Mouse (Mus musculus) neural tube, embryonic 11.5 days (tissue): Measurements from ENCODE around the gene Med11. TPM values are rescaled to one million over a fixed set of nuclear protein-coding genes. Genes with fewer than 3 reads are reported as not detected.

Experiments used
- ATAC-seq: fragments of 200-750 bp; cut with Nextera tagmentation; 2 replicates; pipeline ENCODE4 v1.8.0; 2017; ENCODE audit warnings: moderate number of reproducible peaks, mild to moderate bottlenecking, moderate TSS enrichment, moderate library complexity; ENCODE audit not compliant: insufficient read depth, low FRiP score, low TSS enrichment
- DNase-seq: peaks from one replicate; pipeline ENCODE4 v3.0.0-alpha.2; 2015; ENCODE audit warnings: low spot score
- H3K27ac ChIP-seq: fragments of 300-500 bp; sonication (generic); 2 replicates; pipeline ENCODE4 v1.5.1; 2014; ENCODE audit warnings: low read depth, mild to moderate bottlenecking, low read length
- H3K27me3 ChIP-seq: fragments of 300-500 bp; sonication (generic); 2 replicates; pipeline ENCODE4 v1.6.1; 2014; ENCODE audit warnings: mild to moderate bottlenecking, low read length, mixed read lengths; ENCODE audit not compliant: control insufficient read depth, insufficient read depth
- H3K36me3 ChIP-seq: fragments of 300-500 bp; sonication (generic); 2 replicates; pipeline ENCODE4 v1.6.1; 2014; ENCODE audit warnings: mild to moderate bottlenecking, low read length, moderate library complexity, mixed read lengths; ENCODE audit not compliant: control insufficient read depth, insufficient read depth
- H3K4me1 ChIP-seq: fragments of 300-500 bp; sonication (generic); 2 replicates; pipeline ENCODE4 v1.6.1; 2014; ENCODE audit warnings: low read length, mixed read lengths; ENCODE audit not compliant: control insufficient read depth, insufficient read depth
- H3K4me2 ChIP-seq: fragments of 300-500 bp; sonication (generic); 2 replicates; pipeline ENCODE4 v1.6.1; 2014; ENCODE audit warnings: low read depth, mild to moderate bottlenecking, moderate library complexity
- H3K4me3 ChIP-seq: fragments of 300-500 bp; sonication (generic); 2 replicates; pipeline ENCODE4 v1.5.1; 2014; ENCODE audit warnings: low read depth, low read length
- H3K9ac ChIP-seq: fragments of 300-500 bp; sonication (generic); 2 replicates; pipeline ENCODE4 v1.6.1; 2014; ENCODE audit warnings: mild to moderate bottlenecking, low read length
- H3K9me3 ChIP-seq: fragments of 300-500 bp; sonication (generic); 2 replicates; pipeline ENCODE4 v1.6.1; 2016; ENCODE audit warnings: low read length; ENCODE audit not compliant: control insufficient read depth
- WGBS: fragments of 180-500 bp; shearing (Covaris S2); extraction: QIAGEN DNeasy Blood & Tissue Kit; methylation state at CpG from one replicate; pipeline ENCODE4 v1.1.7; 2014; 5-methylcytosine and 5-hydroxymethylcytosine counted together
- polyA plus RNA-seq: library from polyadenylated mRNA; unstranded; fragments of >200 nt; fragmentation: Nextera tagmentation; extraction: Ambion mirVana; gene quantifications from 2 replicates; pipeline ENCODE4 v1.2.1, GENCODE M21; 2014

Med11 gene
- 39.1 and 41.6 TPM in 2 replicates for polyA plus RNA-seq

DNA sequence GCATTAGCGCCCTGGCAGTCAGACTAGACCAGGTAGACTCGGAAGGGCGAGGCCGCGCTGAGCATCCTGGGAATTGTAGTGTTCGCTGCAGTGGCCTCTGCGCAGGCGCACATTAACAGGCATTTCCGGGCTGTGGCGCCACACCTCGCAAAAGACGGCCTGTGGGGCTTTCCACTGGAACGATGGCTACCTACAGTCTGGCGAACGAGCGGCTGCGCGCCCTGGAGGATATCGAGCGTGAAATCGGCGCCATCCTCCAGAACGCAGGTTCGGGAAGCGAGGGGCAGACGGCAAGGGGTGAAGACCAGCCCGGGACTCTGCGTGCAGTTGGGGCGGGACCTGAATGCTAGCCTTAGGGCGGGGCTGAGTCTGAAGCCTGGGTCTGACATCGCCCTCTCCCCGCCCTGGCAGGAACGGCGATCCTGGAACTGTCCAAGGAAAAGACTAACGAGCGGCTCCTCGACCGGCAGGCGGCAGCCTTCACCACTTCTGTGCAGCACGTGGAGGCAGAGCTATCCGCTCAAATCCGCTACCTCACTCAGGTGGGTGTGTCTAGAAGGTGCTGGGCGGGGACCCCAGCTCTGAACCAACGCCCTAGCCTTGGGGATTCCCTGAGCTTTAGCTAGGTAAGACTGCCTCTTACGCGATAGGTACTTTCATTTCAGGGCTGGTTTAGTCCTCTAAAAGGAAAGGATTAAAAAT is at the start of gene Med11:
TSS of gene Med11 (plus strand) at position 123 of the 702 bp plus-strand sequence.
- H3K36me3 ChIP-seq, result no peaks in the 10 kb centered on the region
- under 1% methylated on average over 46 of the region's 46 CpGs for WGBS
- H3K27me3 ChIP-seq, result no peaks in the 10 kb centered on the region
- DNase-seq (peak; percentile 94), ATAC-seq (peak; percentile 95)
- peak within 1 kb of the TSS; percentile 94 for H3K27ac ChIP-seq
- H3K4me3 ChIP-seq, result peak within 1 kb of the TSS; percentile 58
- peak within 1 kb of the TSS; percentile 71 for H3K9ac ChIP-seq
- no peaks in the 10 kb centered on the region for H3K9me3 ChIP-seq
- 0 out of 2 replicates have a peak, but pooled peaks cover 3% of the 10 kb centered on the region for H3K4me1 ChIP-seq
- H3K4me2 ChIP-seq, result peak within 1 kb of the TSS; percentile 63

DNA sequence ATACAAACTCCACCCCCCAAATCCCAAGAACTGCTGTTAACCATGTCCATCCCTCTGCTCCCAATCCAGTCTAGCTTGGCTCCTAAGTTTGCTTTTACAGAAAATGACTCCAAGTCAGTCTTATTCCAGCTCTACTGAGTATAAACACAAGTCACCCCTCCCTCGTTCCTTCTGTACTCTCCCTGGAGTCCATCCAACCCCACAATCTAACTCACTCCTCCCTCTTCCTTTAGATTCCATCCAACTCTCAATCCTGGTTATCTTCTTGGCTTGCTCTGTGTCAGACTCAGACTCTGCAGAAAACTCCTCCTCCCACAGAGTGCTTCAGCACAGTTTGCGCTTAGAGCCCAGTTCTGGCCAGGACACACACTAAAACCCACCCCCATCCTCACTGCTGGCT is 48.1 kb upstream of the Med11 start:
- Histone ChIP-seq H3K27me3 (no peaks in the 10 kb centered on the region), H3K4me3 (no peak overlapping the region), H3K36me3 (peaks cover 7% of the 10 kb centered on the region), H3K4me2 (no peak overlapping the region), H3K27ac (no peak overlapping the region), H3K9ac (no peak overlapping the region), H3K4me1 (peaks cover 2% of the 10 kb centered on the region; the same call in 1 of the 2 replicates), H3K9me3 (no peaks in the 10 kb centered on the region)
- DNase-seq (no peak), ATAC-seq (no peak)
- 92% methylated on average over 2 of the region's 2 CpGs for WGBS

DNA sequence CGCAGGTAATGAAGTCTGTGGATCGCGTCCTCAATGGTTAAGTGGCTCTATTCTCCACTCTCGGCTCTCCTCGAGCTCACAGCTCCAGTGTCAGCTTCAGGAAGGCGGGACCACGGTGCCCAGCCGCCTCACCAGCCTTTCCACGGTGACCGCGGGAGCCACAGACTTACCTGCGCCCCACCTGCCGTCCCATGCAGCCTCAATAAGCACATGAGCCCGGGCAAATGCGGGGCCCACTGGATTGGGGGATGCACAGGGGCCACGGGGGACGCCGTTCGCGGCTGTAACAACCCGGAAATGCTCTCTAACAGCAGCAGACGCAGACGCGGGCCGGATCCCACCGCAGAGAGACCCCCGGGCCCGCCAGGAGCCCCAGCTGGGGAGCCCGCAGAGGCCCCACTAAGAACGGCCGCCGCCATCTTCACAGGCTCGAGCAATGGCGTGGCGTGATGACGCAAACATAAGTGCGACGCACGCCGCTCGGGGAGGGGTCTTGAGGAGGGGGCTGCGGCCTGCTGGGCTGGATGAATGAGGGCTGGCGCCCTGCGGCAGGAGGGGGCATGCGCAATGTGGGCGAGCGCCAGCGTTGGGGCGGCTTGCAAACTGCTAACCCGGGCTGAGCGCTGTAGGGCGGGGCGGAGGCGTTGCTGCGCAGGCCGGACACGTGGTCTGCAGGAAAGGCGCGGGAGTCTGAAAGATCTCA is 42.0 kb upstream of the Med11 start, which contains the start of gene Pelp1:
TSS of gene Pelp1 (minus strand) at position 438 of the 703 bp plus-strand sequence.
- Histone ChIP-seq H3K36me3 (no peaks in the 10 kb centered on the region; the same call in 1 of the 2 replicates), H3K27ac (0 out of 2 replicates have a peak within 1 kb of the TSS, but pooled peaks have one; percentile 29), H3K4me3 (peak within 1 kb of the TSS; percentile 100), H3K4me2 (peak within 1 kb of the TSS; percentile 76), H3K27me3 (no peaks in the 10 kb centered on the region), H3K4me1 (peaks cover 7% of the 10 kb centered on the region; the same call in 1 of the 2 replicates), H3K9me3 (no peaks in the 10 kb centered on the region), H3K9ac (peak within 1 kb of the TSS; percentile 95)
- ATAC-seq, result peak; percentile 96
- peak; percentile 98 for DNase-seq
- WGBS, result under 1% methylated on average over 59 of the region's 59 CpGs

DNA sequence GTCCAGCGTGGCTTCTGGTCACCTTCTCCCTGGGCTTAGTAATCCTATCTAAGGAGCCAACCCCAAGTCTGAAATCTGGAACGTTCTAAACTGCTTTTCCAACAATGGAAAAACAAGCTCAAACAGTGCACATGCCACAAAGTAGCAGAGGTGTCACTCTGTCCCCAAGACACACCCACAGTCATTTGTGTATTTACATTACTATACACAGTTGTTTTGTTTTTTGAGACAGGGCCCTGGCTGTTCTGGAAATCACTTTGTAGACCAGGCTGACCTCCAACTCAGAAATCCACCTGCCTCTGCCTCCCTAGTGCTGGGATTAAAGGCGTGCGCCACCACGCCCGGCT is 41.4 kb upstream of the Med11 start:
- Histone ChIP-seq H3K27ac (0 out of 2 replicates have a peak overlapping the region, but pooled peaks have one; percentile 29), H3K4me1 (peaks cover 7% of the 10 kb centered on the region; the same call in 1 of the 2 replicates), H3K4me3 (peak overlapping the region; percentile 100), H3K9me3 (no peaks in the 10 kb centered on the region), H3K9ac (peak overlapping the region; percentile 95; the same call in 1 of the 2 replicates), H3K36me3 (no peaks in the 10 kb centered on the region; the same call in 1 of the 2 replicates), H3K27me3 (no peaks in the 10 kb centered on the region), H3K4me2 (peak overlapping the region; percentile 76)
- no peak for DNase-seq
- ATAC-seq, result peak; percentile 65
- WGBS, result 61% methylated on average over 6 of the region's 6 CpGs

DNA sequence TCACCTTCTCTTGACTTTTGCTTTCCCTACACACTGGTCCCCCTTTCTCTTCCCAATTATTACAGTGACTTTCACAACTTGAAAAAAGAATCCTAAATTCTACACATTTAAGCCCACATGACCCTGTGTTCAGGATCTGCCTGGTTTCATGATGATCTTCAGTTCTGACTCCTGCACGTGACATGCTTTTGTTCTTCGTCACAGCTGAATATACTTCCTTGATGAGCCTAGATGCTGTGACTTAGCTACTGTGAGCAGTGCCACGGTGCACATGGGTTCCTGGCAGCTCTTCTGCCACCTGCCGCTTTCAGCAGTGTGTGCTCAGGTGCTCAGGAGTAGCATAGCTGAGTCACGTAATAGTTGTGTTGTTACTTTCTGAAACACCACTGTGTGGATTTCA is 39.1 kb upstream of the Med11 start:
- Histone ChIP-seq H3K4me3 (no peak overlapping the region), H3K27me3 (no peaks in the 10 kb centered on the region), H3K9me3 (no peaks in the 10 kb centered on the region), H3K27ac (no peak overlapping the region), H3K9ac (no peak overlapping the region), H3K36me3 (no peaks in the 10 kb centered on the region), H3K4me1 (peaks cover 7% of the 10 kb centered on the region; the same call in 1 of the 2 replicates), H3K4me2 (no peak overlapping the region)
- WGBS, result 76% methylated on average over 5 of the region's 5 CpGs
- ATAC-seq (no peak), DNase-seq (no peak)

DNA sequence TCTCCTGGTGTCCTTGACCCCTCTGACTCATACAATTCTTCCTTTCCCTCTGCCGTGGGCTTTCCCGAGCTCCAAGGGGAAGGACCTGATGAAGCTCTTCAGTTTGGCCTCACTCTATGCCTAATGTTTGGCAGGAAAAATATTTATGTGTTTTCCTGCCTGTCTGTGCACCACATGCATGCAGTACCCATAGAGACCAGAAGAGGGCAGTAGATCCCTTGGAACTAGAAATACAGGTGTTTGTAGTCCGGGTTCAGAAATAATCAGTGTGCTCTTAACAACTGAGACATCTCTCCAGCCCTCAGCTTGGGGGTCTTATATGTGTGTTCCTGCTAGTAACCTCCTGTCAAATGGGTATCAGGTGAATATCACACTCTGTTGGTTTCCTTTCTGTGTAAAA is 37.8 kb upstream of the Med11 start:
- Histone ChIP-seq H3K27me3 (no peaks in the 10 kb centered on the region), H3K4me3 (no peak overlapping the region), H3K4me1 (peaks cover 4% of the 10 kb centered on the region; the same call in 1 of the 2 replicates), H3K9ac (no peak overlapping the region), H3K9me3 (no peaks in the 10 kb centered on the region), H3K36me3 (no peaks in the 10 kb centered on the region), H3K4me2 (no peak overlapping the region), H3K27ac (no peak overlapping the region)
- DNase-seq (peak; percentile 67), ATAC-seq (no peak)
- 19% methylated on average over 3 of the region's 3 CpGs for WGBS

DNA sequence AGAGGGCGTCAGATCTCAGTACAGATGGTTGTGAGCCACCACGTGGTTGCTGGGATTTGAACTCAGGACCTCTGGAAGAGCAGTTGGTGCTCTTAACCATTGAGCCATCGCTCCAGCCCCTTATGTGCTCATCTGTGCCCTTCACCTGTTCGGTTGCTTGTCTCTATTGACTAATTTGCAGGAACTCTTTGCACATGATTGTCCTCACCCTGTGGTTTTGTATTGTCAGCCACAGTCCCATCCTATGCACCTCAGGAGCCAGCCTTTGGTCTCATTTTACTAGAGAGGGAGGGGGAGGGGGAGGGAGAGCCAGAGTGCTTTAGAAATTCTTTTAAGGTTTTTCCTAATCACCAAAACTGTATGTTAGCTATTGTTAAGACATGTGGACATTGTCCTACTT is 33.5 kb upstream of the Med11 start:
- H3K4me1 ChIP-seq, result no peaks in the 10 kb centered on the region
- H3K4me3 ChIP-seq, result no peak overlapping the region
- ATAC-seq, result no peak
- no peak overlapping the region for H3K27ac ChIP-seq
- no peaks in the 10 kb centered on the region for H3K27me3 ChIP-seq
- no peaks in the 10 kb centered on the region for H3K36me3 ChIP-seq
- H3K4me2 ChIP-seq, result no peak overlapping the region
- no peak overlapping the region for H3K9ac ChIP-seq
- no peak for DNase-seq
- WGBS, result 73% methylated on average over 4 of the region's 4 CpGs
- no peaks in the 10 kb centered on the region for H3K9me3 ChIP-seq

DNA sequence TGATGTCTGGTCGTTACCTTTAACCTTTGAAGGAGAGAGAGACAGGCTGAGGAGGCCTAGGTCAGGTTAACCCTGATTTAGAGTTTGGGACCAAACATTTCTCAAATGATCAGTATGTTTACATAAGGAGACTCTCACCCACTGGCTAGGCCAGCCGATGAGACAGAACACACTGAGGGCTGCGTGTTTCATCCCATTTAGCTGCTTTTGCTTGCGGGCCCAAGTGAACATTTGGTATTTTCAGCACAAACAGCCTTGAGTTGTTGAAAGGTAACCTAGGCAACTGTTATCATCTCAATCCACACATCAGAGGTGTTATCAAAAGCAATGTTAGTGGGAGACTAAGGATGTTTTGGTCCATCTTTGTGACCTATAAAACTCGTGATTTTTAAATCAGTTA is 32.2 kb upstream of the Med11 start:
- Histone ChIP-seq H3K36me3 (no peaks in the 10 kb centered on the region), H3K9me3 (no peaks in the 10 kb centered on the region), H3K4me2 (no peak overlapping the region), H3K4me3 (no peak overlapping the region), H3K27ac (no peak overlapping the region), H3K27me3 (no peaks in the 10 kb centered on the region), H3K4me1 (no peaks in the 10 kb centered on the region), H3K9ac (no peak overlapping the region)
- no peak for DNase-seq
- WGBS, result 75% methylated on average over 5 of the region's 5 CpGs
- no peak for ATAC-seq
